Mouse (Mus musculus) MEL (cell line): ENCODE measurements around the gene Srsf10. TPM values are rescaled to one million over a fixed set of nuclear protein-coding genes. Genes with fewer than 3 reads are reported as not detected.

Source experiments
- DNase-seq: peaks from one replicate; pipeline ENCODE4 v3.0.0; 2011; ENCODE audit warnings: low read depth, low spot score
- H3K27ac ChIP-seq: 2 replicates; pipeline ENCODE4 v1.5.1; 2012; ENCODE audit warnings: low read depth, mild to moderate bottlenecking, control low read depth, low read length, moderate library complexity; ENCODE audit not compliant: control insufficient read depth
- H3K27me3 ChIP-seq, 2 experiments: fragments of 150-350 bp in 1 of 2; sonication (generic) in 1 of 2; 2 replicates each; pipeline ENCODE4 v1.6.1; 2012; ENCODE audit warnings: low read length in 2 of 2, mild to moderate bottlenecking in 2 of 2, improper control_type of control experiment in 1 of 2, moderate library complexity in 1 of 2; ENCODE audit not compliant: insufficient read depth in 2 of 2, control insufficient read depth in 1 of 2
- H3K36me3 ChIP-seq, 2 experiments: 2 replicates each; pipeline ENCODE4 v1.6.1; 2012 to 2014; ENCODE audit warnings: low read length in 2 of 2, improper control_type of control experiment in 1 of 2, inconsistent platforms in 1 of 2, mild to moderate bottlenecking in 1 of 2; ENCODE audit not compliant: insufficient read depth in 2 of 2, control insufficient read depth in 1 of 2
- H3K4me1 ChIP-seq, 2 experiments: fragments of 150-350 bp in 1 of 2; sonication (generic) in 1 of 2; 2 replicates each; pipeline ENCODE4 v1.6.1; 2012; ENCODE audit warnings: low read length in 2 of 2, improper control_type of control experiment in 1 of 2, mild to moderate bottlenecking in 1 of 2; ENCODE audit not compliant: insufficient read depth in 2 of 2, control insufficient read depth in 1 of 2
- H3K4me3 ChIP-seq, 2 experiments: fragments of 150-350 bp in 1 of 2; sonication (generic) in 1 of 2; 2 replicates each; pipeline ENCODE4 v1.5.1; 2012; ENCODE audit warnings: low read depth in 2 of 2, low read length in 2 of 2, mild to moderate bottlenecking in 2 of 2, moderate library complexity in 2 of 2, control low read depth in 1 of 2, improper control_type of control experiment in 1 of 2; ENCODE audit not compliant: control insufficient read depth in 1 of 2, insufficient read depth in 1 of 2
- H3K79me2 ChIP-seq: 2 replicates; pipeline ENCODE4 v1.6.1; 2012; ENCODE audit warnings: mild to moderate bottlenecking, low read length, moderate library complexity; ENCODE audit not compliant: control insufficient read depth, poor library complexity, insufficient read depth
- H3K9ac ChIP-seq: 2 replicates; pipeline ENCODE4 v1.6.1; 2012; ENCODE audit warnings: low read depth, mild to moderate bottlenecking, control low read depth, low read length, moderate library complexity; ENCODE audit not compliant: control insufficient read depth, poor library complexity, severe bottlenecking
- H3K9me3 ChIP-seq: fragments of 150-350 bp; sonication (generic); replicated peaks from 2 replicates; pipeline ENCODE4 v1.6.1; 2012; ENCODE audit warnings: mild to moderate bottlenecking, low read length, improper control_type of control experiment, moderate library complexity; ENCODE audit not compliant: insufficient read depth
- CHD1 ChIP-seq: IDR thresholded peaks from 2 replicates; pipeline ENCODE4 v1.6.1; 2012; ENCODE audit warnings: low read depth, mild to moderate bottlenecking, inconsistent platforms, low read length, improper control_type of control experiment
- CHD2 ChIP-seq: IDR thresholded peaks from 2 replicates; pipeline ENCODE4 v1.6.1; 2011; ENCODE audit warnings: low read length, improper control_type of control experiment
- CTCF ChIP-seq, 3 experiments: IDR thresholded peaks in 2 of 3; conservative IDR thresholded peaks in 1 of 3; 2 replicates each; pipeline ENCODE4 v1.5.1; 2011 to 2012; ENCODE audit warnings: low read length in 3 of 3, low read depth in 2 of 3, mild to moderate bottlenecking in 2 of 3, improper control_type of control experiment in 1 of 3, inconsistent platforms in 1 of 3, mixed read lengths in 1 of 3, moderate library complexity in 1 of 3; ENCODE audit not compliant: control insufficient read depth in 1 of 3, insufficient read depth in 1 of 3, poor library complexity in 1 of 3, severe bottlenecking in 1 of 3
- ELF1 ChIP-seq: IDR thresholded peaks from 2 replicates; pipeline ENCODE4 v1.6.1; 2014; ENCODE audit warnings: low read depth, mild to moderate bottlenecking, inconsistent platforms, low read length, improper control_type of control experiment, moderate library complexity
- EP300 ChIP-seq, 2 experiments: IDR thresholded peaks; 2 replicates each; pipeline ENCODE4 v1.6.1; 2011; ENCODE audit warnings: improper control_type of control experiment in 2 of 2, low read length in 2 of 2, low read depth in 1 of 2, mild to moderate bottlenecking in 1 of 2
- ETS1 ChIP-seq: IDR thresholded peaks from 2 replicates; pipeline ENCODE4 v1.6.1; 2012; ENCODE audit warnings: low read depth, mild to moderate bottlenecking, inconsistent platforms, low read length, improper control_type of control experiment, moderate library complexity
- GABPA ChIP-seq: IDR thresholded peaks from 2 replicates; pipeline ENCODE4 v1.6.1; 2012; ENCODE audit warnings: low read depth, mild to moderate bottlenecking, inconsistent platforms, low read length, improper control_type of control experiment, moderate library complexity
- GATA1 ChIP-seq: IDR thresholded peaks from 2 replicates; pipeline ENCODE4 v1.6.1; 2011; ENCODE audit warnings: low read depth, low read length, improper control_type of control experiment
- JUND ChIP-seq: IDR thresholded peaks from 2 replicates; pipeline ENCODE4 v1.6.1; 2011; ENCODE audit warnings: low read depth, mild to moderate bottlenecking, improper control_type of control experiment, low read length
- KAT2A ChIP-seq: conservative IDR thresholded peaks from 2 replicates; pipeline ENCODE4 v1.6.1; 2012; ENCODE audit warnings: low read depth, low read length, improper control_type of control experiment, inconsistent platforms
- MAX ChIP-seq: IDR thresholded peaks from 2 replicates; pipeline ENCODE4 v1.6.1; 2011; ENCODE audit warnings: low read length, improper control_type of control experiment
- MEF2A ChIP-seq: IDR thresholded peaks from 2 replicates; pipeline ENCODE4 v1.6.1; 2014; ENCODE audit warnings: low read depth, mild to moderate bottlenecking, inconsistent platforms, low read length, improper control_type of control experiment; ENCODE audit not compliant: poor library complexity, insufficient replicate concordance, severe bottlenecking; ENCODE audit errors: extremely low read depth
- MXI1 ChIP-seq: IDR thresholded peaks from 2 replicates; pipeline ENCODE4 v1.6.1; 2011; ENCODE audit warnings: mild to moderate bottlenecking, low read depth, low read length, improper control_type of control experiment
- MYB ChIP-seq: IDR thresholded peaks from 2 replicates; pipeline ENCODE4 v1.6.1; 2011; ENCODE audit warnings: mild to moderate bottlenecking, low read depth, low read length, improper control_type of control experiment
- MYC ChIP-seq: IDR thresholded peaks from 2 replicates; pipeline ENCODE4 v1.6.1; 2011; ENCODE audit warnings: low read depth, mild to moderate bottlenecking, low read length, improper control_type of control experiment, moderate library complexity
- NELFE ChIP-seq: IDR thresholded peaks from 2 replicates; pipeline ENCODE4 v1.6.1; 2011; ENCODE audit warnings: low read depth, low read length, improper control_type of control experiment
- POLR2A ChIP-seq, 2 experiments: IDR thresholded peaks; 2 replicates each; pipeline ENCODE4 v1.6.1; 2011 to 2012; ENCODE audit warnings: low read length in 2 of 2, mild to moderate bottlenecking in 2 of 2, control low read depth in 1 of 2, improper control_type of control experiment in 1 of 2, low read depth in 1 of 2, moderate library complexity in 1 of 2; ENCODE audit not compliant: control insufficient read depth in 1 of 2, insufficient read depth in 1 of 2, poor library complexity in 1 of 2
- POLR2AphosphoS2 ChIP-seq: IDR thresholded peaks from 2 replicates; pipeline ENCODE4 v1.6.1; 2011; ENCODE audit warnings: low read length, improper control_type of control experiment
- RCOR1 ChIP-seq: IDR thresholded peaks from 2 replicates; pipeline ENCODE4 v1.6.1; 2012; ENCODE audit warnings: low read depth, mild to moderate bottlenecking, inconsistent platforms, low read length, improper control_type of control experiment
- SIN3A ChIP-seq: IDR thresholded peaks from 2 replicates; pipeline ENCODE4 v1.6.1; 2012; ENCODE audit warnings: low read length, improper control_type of control experiment, inconsistent platforms
- TAL1 ChIP-seq: IDR thresholded peaks from 2 replicates; pipeline ENCODE4 v1.6.1; 2012; ENCODE audit warnings: mild to moderate bottlenecking, inconsistent platforms, low read length, moderate library complexity, mixed read lengths
- TBP ChIP-seq: IDR thresholded peaks from 2 replicates; pipeline ENCODE4 v1.8.0; 2011; ENCODE audit warnings: low read depth, low read length, improper control_type of control experiment
- TCF12 ChIP-seq: IDR thresholded peaks from 2 replicates; pipeline ENCODE4 v1.6.1; 2014; ENCODE audit warnings: low read depth, mild to moderate bottlenecking, inconsistent platforms, low read length, improper control_type of control experiment, moderate library complexity
- USF1 ChIP-seq: IDR thresholded peaks from 2 replicates; pipeline ENCODE4 v1.6.1; 2014; ENCODE audit warnings: low read depth, mild to moderate bottlenecking, inconsistent platforms, low read length, improper control_type of control experiment, moderate library complexity
- USF2 ChIP-seq, 2 experiments: IDR thresholded peaks; 2 replicates each; pipeline ENCODE4 v1.6.1; 2011 to 2012; ENCODE audit warnings: improper control_type of control experiment in 2 of 2, low read length in 2 of 2, borderline replicate concordance in 1 of 2, inconsistent platforms in 1 of 2, low read depth in 1 of 2, mild to moderate bottlenecking in 1 of 2; ENCODE audit not compliant: insufficient read depth in 1 of 2
- ZC3H11A ChIP-seq: IDR thresholded peaks from 2 replicates; pipeline ENCODE4 v1.6.1; 2012; ENCODE audit warnings: low read depth, mild to moderate bottlenecking, inconsistent platforms, low read length, improper control_type of control experiment
- ZNF384 ChIP-seq: IDR thresholded peaks from 2 replicates; pipeline ENCODE4 v1.6.1; 2012; ENCODE audit warnings: low read depth, mild to moderate bottlenecking, inconsistent platforms, low read length, improper control_type of control experiment
- polyA plus RNA-seq, 2 experiments: library from polyadenylated mRNA; stranded (reverse) in 1 of 2; unstranded in 1 of 2; fragments of >175 nt in 1 of 2; fragments of >200 nt in 1 of 2; gene quantifications; 2 replicates each; pipeline versions ENCODE4 v1.2.1 to v1.2.4; 2012; ENCODE audit warnings: low replicate concordance in 2 of 2, low read depth in 1 of 2; ENCODE audit not compliant: insufficient read length in 2 of 2, insufficient read depth in 1 of 2, missing spikeins in 1 of 2
- total RNA-seq: library from RNA; depleted of rRNA; stranded (reverse); fragments of 300-350 nt; gene quantifications from 2 replicates; pipeline ENCODE4 v1.2.3, GENCODE M21; 2012

Gene Srsf10
- total and polyA plus RNA-seq, 3 experiments = 142 to 361 (median 222) TPM

GRCm38 (mm10) chr4:135909326-135910066 lies 53.9 kb downstream of the Srsf10 start (continued):
- TF ChIP-seq POLR2AphosphoS2 = no peak
- no peak for TF ChIP-seq MEF2A
- TF ChIP-seq USF2 (IDR thresholded peaks at IDR 0.05; ENCODE audit: borderline replicate concordance in 1 of 2, insufficient read depth in 1 of 2, low read depth in 1 of 2, low read length in 2 of 2) = no peak

GRCm38 (mm10) chr4:135911531-135911930 lies 56.0 kb downstream of the Srsf10 start:
- Histone ChIP-seq H3K4me1 (peaks cover 34 to 45% of the 10 kb centered on the region in 2 experiments), H3K4me3 (no peak overlapping the region)

DNA sequence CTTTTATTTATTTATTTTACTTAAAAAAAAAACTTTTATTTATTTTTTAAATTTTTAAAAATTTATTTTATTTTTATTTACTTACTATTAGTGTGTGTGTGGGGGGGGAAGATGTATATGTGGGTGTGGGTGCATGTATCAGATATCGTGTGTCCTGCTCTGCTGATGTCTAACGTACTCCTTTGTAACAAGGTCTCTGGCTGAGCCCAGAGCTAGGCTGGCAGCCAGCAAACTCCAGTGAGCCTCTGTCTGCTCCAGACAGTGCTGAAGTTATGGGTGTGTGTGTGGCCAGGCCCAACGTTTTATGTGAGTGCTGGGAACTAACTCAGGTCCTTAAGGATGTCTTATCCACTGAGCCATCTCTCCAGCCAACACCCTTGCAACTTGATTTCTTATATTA lies 56.6 kb downstream of the Srsf10 start:
- Histone ChIP-seq H3K9me3 (no peaks in the 10 kb centered on the region), H3K4me3 (no peak overlapping the region), H3K27me3 (no peaks in the 10 kb centered on the region), H3K9ac (no peak overlapping the region; the same call in 1 of the 2 replicates), H3K36me3 (peaks cover 0 to 45% of the 10 kb centered on the region in 2 experiments; a peak in 2 of 4 replicates), H3K79me2 (peaks cover 2% of the 10 kb centered on the region; the same call in 1 of the 2 replicates), H3K4me1 (peaks cover 34 to 45% of the 10 kb centered on the region in 2 experiments), H3K27ac (peak overlapping the region; percentile 93)
- TF ChIP-seq SIN3A = peak; percentile 47; the same call in 1 of the 2 replicates
- 0 out of 2 replicates have a peak, but pooled peaks have one; percentile 43 for TF ChIP-seq MYC
- TF ChIP-seq MYB = 0 out of 2 replicates have a peak, but pooled peaks have one; percentile 37
- peak; percentile 62 for TF ChIP-seq TCF12
- TF ChIP-seq TBP = 0 out of 2 replicates have a peak, but pooled peaks have one; percentile 12
- TF ChIP-seq RCOR1 = peak; percentile 57
- no peak for TF ChIP-seq ZNF384
- TF ChIP-seq POLR2AphosphoS2 = no peak
- peak; percentile 57; the same call in 1 of the 2 replicates for TF ChIP-seq ETS1
- no peak for TF ChIP-seq MAX
- peak; percentile 25; the same call in 1 of the 2 replicates for TF ChIP-seq MXI1
- peak; percentile 43 to 70; a peak in 2 of 4 replicates for TF ChIP-seq EP300 (IDR thresholded peaks at IDR 0.05; ENCODE audit: low read depth in 1 of 2, low read length in 2 of 2)
- TF ChIP-seq GATA1 = peak; percentile 25; the same call in 1 of the 2 replicates
- peak in 1 of 2 experiments; percentile 24; a peak in 1 of 4 replicates for TF ChIP-seq POLR2A (IDR thresholded peaks at IDR 0.05; ENCODE audit: control insufficient read depth in 1 of 2, insufficient read depth in 1 of 2, low read depth in 1 of 2, low read length in 2 of 2, poor library complexity in 1 of 2)
- TF ChIP-seq JUND = no peak
- peak; percentile 82 for DNase-seq

More at GRCm38 (mm10) chr4:135911531-135911930, 56.0 kb downstream of the Srsf10 start:
- DNase-seq = peak; percentile 54
- H3K9ac ChIP-seq = peak overlapping the region; percentile 42
- peaks cover 2% of the 10 kb centered on the region; the same call in 1 of the 2 replicates for H3K79me2 ChIP-seq
- no peak for TF ChIP-seq CHD1
- no peak for TF ChIP-seq NELFE
- no peak for TF ChIP-seq ZNF384
- no peak for TF ChIP-seq JUND
- no peak for TF ChIP-seq ELF1
- 0 out of 2 replicates have a peak, but pooled peaks have one; percentile 5 for TF ChIP-seq TAL1
- no peak for TF ChIP-seq KAT2A
- TF ChIP-seq EP300 (IDR thresholded peaks at IDR 0.05; ENCODE audit: low read depth in 1 of 2, low read length in 2 of 2) = no peak
- TF ChIP-seq MAX = no peak
- TF ChIP-seq ZC3H11A = no peak
- no peak for TF ChIP-seq TBP
- TF ChIP-seq CHD2 = no peak
- TF ChIP-seq CTCF (IDR thresholded peaks at IDR 0.05 in 2 of 3, conservative IDR thresholded peaks at IDR 0.05 in 1 of 3; ENCODE audit: control insufficient read depth in 1 of 3, insufficient read depth in 1 of 3, low read depth in 2 of 3, low read length in 3 of 3, poor library complexity in 1 of 3, severe bottlenecking in 1 of 3) = no peak
- no peak for TF ChIP-seq GABPA
- 0 out of 2 replicates have a peak, but pooled peaks have one; percentile 24 for TF ChIP-seq SIN3A
- TF ChIP-seq RCOR1 = no peak
- peak; percentile 73 for TF ChIP-seq USF1
- no peak for TF ChIP-seq POLR2A (IDR thresholded peaks at IDR 0.05; ENCODE audit: control insufficient read depth in 1 of 2, insufficient read depth in 1 of 2, low read depth in 1 of 2, low read length in 2 of 2, poor library complexity in 1 of 2)
- peaks cover 0 to 45% of the 10 kb centered on the region in 2 experiments; a peak in 2 of 4 replicates for H3K36me3 ChIP-seq
- no peaks in the 10 kb centered on the region for H3K9me3 ChIP-seq
- peak overlapping the region; percentile 82 for H3K27ac ChIP-seq
- H3K27me3 ChIP-seq = no peaks in the 10 kb centered on the region
